Mouse (Mus musculus) spleen, adult 18-20 months (tissue): Measurements from ENCODE around the gene Plin4.

Experiments
- DNase-seq, 2 experiments: peaks; one replicate each; pipeline ENCODE4 v3.0.0; 2022; ENCODE audit warnings: mixed read lengths in 2 of 2

Plin4 gene

GRCm38 (mm10) chr17:56054938-56055337 is 54.7 kb downstream of the Plin4 start:
- no peak for DNase-seq

- DNase-seq, result no peak
Measured at GRCm38 (mm10) chr17:56051369-56051768, 58.2 kb downstream of the Plin4 start.
